Mouse (Mus musculus) cerebellum, adult 9-10 months (tissue): Measurements from ENCODE around the gene Atp5j2.
A peak's percentile ranks its signal among the peaks of the same experiment; 100 is the strongest.
"Not testable (repeated sequence)": the region's sequence is repeated elsewhere in the genome, so short reads cannot be mapped to it uniquely, and the experiment has no call there.

Source experiments
- DNase-seq: peaks from one replicate; pipeline ENCODE4 v3.0.0; 2022

Gene Atp5j2

GRCm38 (mm10) chr5:145191962-145192361, at the start of gene Atp5j2:
Gene Atp5j2 (minus strand): TSS chr5:145192062.
- DNase-seq, result no peak

GRCm38 (mm10) chr5:145234636-145235035, 42.8 kb upstream of the Atp5j2 start:
- peak; percentile 32 for DNase-seq

- no peak for DNase-seq
Measured at GRCm38 (mm10) chr5:145231893-145232411, 40.1 kb upstream of the Atp5j2 start.

GRCm38 (mm10) chr5:145231367-145231871, 39.6 kb upstream of the Atp5j2 start, which contains the start of gene Zfp655:
Gene Zfp655 (plus strand): TSS chr5:145231715.
- DNase-seq, result peak; percentile 97

GRCm38 (mm10) chr5:145230641-145231040, 38.8 kb upstream of the Atp5j2 start:
- DNase-seq, result no peak

- DNase-seq, result not testable (repeated sequence)
Measured at GRCm38 (mm10) chr5:145229283-145229682, 37.4 kb upstream of the Atp5j2 start.

GRCm38 (mm10) chr5:145226453-145226852, 34.6 kb upstream of the Atp5j2 start:
- DNase-seq, result no peak

- DNase-seq, result no peak
Measured at GRCm38 (mm10) chr5:145223395-145223794, 31.5 kb upstream of the Atp5j2 start.

- DNase-seq, result no peak
Measured at GRCm38 (mm10) chr5:145222840-145223239, 31.0 kb upstream of the Atp5j2 start.

- DNase-seq, result no peak
Measured at GRCm38 (mm10) chr5:145219981-145220380, 28.1 kb upstream of the Atp5j2 start.

- no peak for DNase-seq
Measured at GRCm38 (mm10) chr5:145218671-145219070, 26.8 kb upstream of the Atp5j2 start.

GRCm38 (mm10) chr5:145218206-145218605, 26.3 kb upstream of the Atp5j2 start:
- DNase-seq, result no peak

- DNase-seq, result no peak
Measured at GRCm38 (mm10) chr5:145217746-145218145, 25.9 kb upstream of the Atp5j2 start.

- DNase-seq, result no peak
Measured at GRCm38 (mm10) chr5:145214679-145215078, 22.8 kb upstream of the Atp5j2 start.

GRCm38 (mm10) chr5:145213505-145213904, 21.6 kb upstream of the Atp5j2 start:
- DNase-seq, result no peak

- no peak for DNase-seq
Measured at GRCm38 (mm10) chr5:145212216-145212615, 20.4 kb upstream of the Atp5j2 start.

- no peak for DNase-seq
Measured at GRCm38 (mm10) chr5:145211340-145211739, 19.5 kb upstream of the Atp5j2 start.

- not testable (repeated sequence) for DNase-seq
Measured at GRCm38 (mm10) chr5:145208391-145208790, 16.5 kb upstream of the Atp5j2 start.

- no peak for DNase-seq
Measured at GRCm38 (mm10) chr5:145207954-145208353, 16.1 kb upstream of the Atp5j2 start.

- no peak for DNase-seq
Measured at GRCm38 (mm10) chr5:145207385-145207784, 15.5 kb upstream of the Atp5j2 start.

- DNase-seq, result peak; percentile 44
Measured at GRCm38 (mm10) chr5:145205041-145205440, 13.2 kb upstream of the Atp5j2 start.

- peak; percentile 99 for DNase-seq
Measured at GRCm38 (mm10) chr5:145203936-145204691, 12.3 kb upstream of the Atp5j2 start, which contains the start of gene Zkscan5. Gene Zkscan5 (plus strand): TSS chr5:145204562.

- DNase-seq, result no peak
Measured at GRCm38 (mm10) chr5:145202446-145202845, 10.6 kb upstream of the Atp5j2 start.

GRCm38 (mm10) chr5:145201321-145201991, 9.6 kb upstream of the Atp5j2 start, which contains the start of gene Zkscan14:
Gene Zkscan14 (minus strand): TSS chr5:145201868.
- peak; percentile 83 for DNase-seq
